Mouse (Mus musculus) right cerebral cortex, postnatal 25 days (tissue): Measurements from ENCODE around the gene Eif2ak2.

Experiments
- DNase-seq: peaks from one replicate; pipeline ENCODE4 v3.0.0; 2022

Eif2ak2 gene

GRCm38 (mm10) chr17:78834856-78835835 is 47.2 kb downstream of the Eif2ak2 start, which contains the start of the genes Heatr5b and Gpatch11:
Heatr5b (minus strand) TSS chr17:78835364.
Gpatch11 (plus strand) TSS chr17:78835567.
- DNase-seq, result peak; percentile 96

GRCm38 (mm10) chr17:78824346-78824745 is 58.0 kb downstream of the Eif2ak2 start:
- no peak for DNase-seq

- DNase-seq, result no peak
Measured at GRCm38 (mm10) chr17:78809582-78809981, 72.8 kb downstream of the Eif2ak2 start.

GRCm38 (mm10) chr17:78809019-78809418 is 73.4 kb downstream of the Eif2ak2 start:
- no peak for DNase-seq
